Comparison of ENCODE assay signal across 16 mouse cellular contexts in the genomic region with DNA sequence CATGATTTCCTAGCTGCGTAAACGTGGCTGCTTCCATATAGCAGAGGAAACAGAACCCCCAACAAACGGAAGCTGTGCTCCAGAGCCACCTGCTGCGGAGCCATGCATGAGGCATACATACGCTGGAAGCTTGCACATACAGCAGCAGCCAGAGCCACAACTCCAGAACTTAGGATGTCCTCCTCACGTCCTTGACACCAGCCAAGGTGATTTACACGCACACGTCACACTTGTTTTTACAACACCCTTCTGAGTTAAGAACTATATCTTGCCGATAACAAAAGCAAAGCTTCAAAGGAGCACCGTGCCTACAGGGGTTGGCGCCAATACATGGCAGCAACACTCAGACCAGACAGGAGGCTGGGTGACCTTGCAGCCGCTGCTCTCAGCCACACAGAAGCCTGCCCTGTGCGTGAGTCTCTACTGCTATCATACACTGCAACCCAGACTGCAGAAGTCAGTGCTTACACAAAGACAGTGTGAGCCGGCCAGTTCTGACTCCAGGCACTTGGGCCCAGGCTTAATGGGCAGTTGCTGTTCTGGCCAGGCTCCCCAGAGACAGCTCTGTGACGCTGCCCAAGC.
DNase-seq lines count a peak whose midpoint lies in the region; ATAC-seq lines count a peak whose summit lies in the region.
"Had no signal": no experiment of that assay in that cellular context is flagged by ENCODE, and none has a peak within 500 bp of the region (broad histone marks: within the 10 kb centered on the region; RNA-seq: fewer than 3 reads in every experiment).

No protein-coding gene starts in this region.

- peak; percentile 44 for DNase-seq in adrenal gland, postnatal 10 days
- no peak for DNase-seq in adrenal gland, adult 18-20 months (ENCODE audit: low spot score in 2 of 2)
- no peak for DNase-seq in hindbrain, embryonic 14.5 days (ENCODE audit: low spot score)
- DNase-seq in ovary, postnatal 36 days (ENCODE audit: low spot score), result peak; percentile 38
- DNase-seq in ovary, postnatal 14 days (ENCODE audit: low spot score), result no peak
- DNase-seq: cerebellum, postnatal 25 days; gastrocnemius, postnatal 25 days; kidney, adult 9 months; kidney, postnatal 36 days; layer of hippocampus, adult 9-11 months; right cerebral cortex, postnatal 25 days; thymus, postnatal 36 days had no signal

- no peak overlapping the region for H3K4me3 ChIP-seq in hindbrain, embryonic 14.5 days (replicated peaks; ENCODE audit: low read length)
- H3K4me3 ChIP-seq in hindbrain, embryonic 12.5 days, result no peak overlapping the region
- H3K4me3 ChIP-seq: forebrain, embryonic 12.5 days had no signal

- no peaks in the 10 kb centered on the region for H3K4me1 ChIP-seq in hindbrain, embryonic 14.5 days (replicated peaks; ENCODE audit: control insufficient read depth, insufficient read depth, low read length)
- no peaks in the 10 kb centered on the region for H3K4me1 ChIP-seq in hindbrain, embryonic 12.5 days

- no peak overlapping the region for H3K9ac ChIP-seq in hindbrain, embryonic 14.5 days
- H3K9ac ChIP-seq in hindbrain, embryonic 12.5 days, result no peak overlapping the region
- H3K9ac ChIP-seq: forebrain, embryonic 12.5 days had no signal

- H3K36me3 ChIP-seq in hindbrain, embryonic 14.5 days (replicated peaks; ENCODE audit: control insufficient read depth, insufficient read depth), result no peaks in the 10 kb centered on the region
- H3K36me3 ChIP-seq in hindbrain, embryonic 12.5 days, result no peaks in the 10 kb centered on the region
- H3K36me3 ChIP-seq: forebrain, embryonic 12.5 days had no signal

- H3K27me3 ChIP-seq in hindbrain, embryonic 14.5 days (ENCODE audit: control insufficient read depth, insufficient read depth, low read length), result no peaks in the 10 kb centered on the region
- H3K27me3 ChIP-seq in hindbrain, embryonic 12.5 days, result no peaks in the 10 kb centered on the region
- H3K27me3 ChIP-seq: CH12.LX; forebrain, embryonic 12.5 days had no signal

- H3K4me2 ChIP-seq in hindbrain, embryonic 14.5 days (replicated peaks), result no peak overlapping the region
- H3K4me2 ChIP-seq in hindbrain, embryonic 12.5 days (replicated peaks), result no peak overlapping the region
- H3K4me2 ChIP-seq: forebrain, embryonic 12.5 days had no signal

- H3K9me3 ChIP-seq in hindbrain, embryonic 14.5 days (ENCODE audit: control insufficient read depth, low read length), result no peaks in the 10 kb centered on the region
- H3K9me3 ChIP-seq in hindbrain, embryonic 12.5 days (replicated peaks), result no peaks in the 10 kb centered on the region
- H3K9me3 ChIP-seq: forebrain, embryonic 12.5 days had no signal

- 0 out of 2 replicates have a peak, but pooled peaks have one; percentile 24 for ATAC-seq in hindbrain, embryonic 14.5 days (ENCODE audit: low FRiP score)
- no peak for ATAC-seq in hindbrain, embryonic 12.5 days (ENCODE audit: low FRiP score)
- ATAC-seq in frontal cortex, adult (ENCODE audit: low TSS enrichment), result no peak

- WGBS in hindbrain, embryonic 14.5 days, result 82% methylated on average over 15 of the region's 15 CpGs
- 81% methylated on average over 15 of the region's 15 CpGs for WGBS in hindbrain, embryonic 12.5 days

- H3K27ac ChIP-seq in hindbrain, embryonic 14.5 days, result no peak overlapping the region
- H3K27ac ChIP-seq in hindbrain, embryonic 12.5 days, result no peak overlapping the region
- H3K27ac ChIP-seq: forebrain, embryonic 12.5 days had no signal

Comparison
In these comparisons a context has a peak if more than half of its experiments do, and no peak if none do; other contexts are left out.
1. DNase-seq: peak in adrenal gland, postnatal 10 days (single experiment) and ovary, postnatal 36 days (single experiment); none in adrenal gland, adult 18-20 months (0 of 2), hindbrain, embryonic 14.5 days (single experiment) and ovary, postnatal 14 days (single experiment).